Mouse (Mus musculus) forebrain, postnatal 0 days (tissue): ENCODE data around the gene Sav1. TPM values are rescaled to one million over a fixed set of nuclear protein-coding genes. Genes with fewer than 3 reads are reported as not detected.

Experiments
- ATAC-seq: fragments of 200-750 bp; cut with Nextera tagmentation; 2 replicates; pipeline ENCODE4 v1.8.0; 2017; ENCODE audit warnings: mild to moderate bottlenecking, moderate library complexity
- DNase-seq: peaks from one replicate; pipeline ENCODE4 v3.0.0-alpha.2; 2015
- H3K27ac ChIP-seq: fragments of 300-500 bp; sonication (generic); 2 replicates; pipeline ENCODE4 v1.5.1; 2014; ENCODE audit warnings: low read depth, mild to moderate bottlenecking, antibody characterized with exemption, low read length, moderate library complexity, mixed read lengths
- H3K27me3 ChIP-seq: fragments of 300-500 bp; sonication (generic); 2 replicates; pipeline ENCODE4 v1.6.1; 2014; ENCODE audit warnings: mild to moderate bottlenecking, low read length, mixed read lengths; ENCODE audit not compliant: insufficient read depth
- H3K36me3 ChIP-seq: fragments of 300-500 bp; sonication (generic); 2 replicates; pipeline ENCODE4 v1.6.1; 2014; ENCODE audit warnings: mild to moderate bottlenecking, moderate library complexity; ENCODE audit not compliant: insufficient read depth
- H3K4me1 ChIP-seq: fragments of 300-500 bp; sonication (generic); 2 replicates; pipeline ENCODE4 v1.6.1; 2014; ENCODE audit warnings: antibody characterized with exemption; ENCODE audit not compliant: insufficient read depth
- H3K4me2 ChIP-seq: fragments of 300-500 bp; sonication (generic); 2 replicates; pipeline ENCODE4 v1.6.1; 2014; ENCODE audit warnings: low read depth, mild to moderate bottlenecking, moderate library complexity
- H3K4me3 ChIP-seq: fragments of 300-500 bp; sonication (generic); 2 replicates; pipeline ENCODE4 v1.5.1; 2014; ENCODE audit warnings: low read depth, low read length, mixed read lengths
- H3K9ac ChIP-seq: fragments of 300-500 bp; sonication (generic); 2 replicates; pipeline ENCODE4 v1.6.1; 2014; ENCODE audit warnings: mild to moderate bottlenecking
- H3K9me3 ChIP-seq: fragments of 300-500 bp; sonication (generic); 2 replicates; pipeline ENCODE4 v1.6.1; 2016; ENCODE audit warnings: low read length
- CTCF ChIP-seq: sonication (generic); IDR thresholded peaks from 2 replicates; pipeline ENCODE4 v1.5.1; 2016; ENCODE audit warnings: antibody characterized with exemption, control low read depth, low read depth
- WGBS: fragments of 180-500 bp; shearing (Covaris S2); extraction: QIAGEN DNeasy Blood & Tissue Kit; methylation state at CpG from one replicate; pipeline ENCODE4 v1.1.7; 2014; 5-methylcytosine and 5-hydroxymethylcytosine counted together
- polyA plus RNA-seq: library from polyadenylated mRNA; unstranded; fragments of >200 nt; fragmentation: Nextera tagmentation; extraction: Ambion mirVana; gene quantifications from 2 replicates; pipeline ENCODE4 v1.2.1, GENCODE M21; 2015
- total RNA-seq: library from RNA; depleted of rRNA; stranded (reverse); fragments of >200 nt; gene quantifications from 2 replicates; pipeline ENCODE4 v1.2.3, GENCODE M21; 2014

The Sav1 gene
- total and polyA plus RNA-seq, 2 experiments from 2014 or later: 2.5 to 21.7 TPM

GRCm38 (mm10) chr12:70010356-70010755 is 23.6 kb upstream of the Sav1 start:
- no peak overlapping the region for H3K9ac ChIP-seq
- H3K27me3 ChIP-seq: no peaks in the 10 kb centered on the region
- no peak overlapping the region for H3K4me2 ChIP-seq
- H3K4me3 ChIP-seq: no peak overlapping the region
- no peak for TF ChIP-seq CTCF
- 89% methylated on average over 4 of the region's 4 CpGs for WGBS
- DNase-seq: no peak
- peak; percentile 23; the same call in 1 of the 2 replicates for ATAC-seq
- no peaks in the 10 kb centered on the region for H3K4me1 ChIP-seq
- H3K9me3 ChIP-seq: no peaks in the 10 kb centered on the region
- H3K36me3 ChIP-seq: peaks cover 17% of the 10 kb centered on the region
- no peak overlapping the region for H3K27ac ChIP-seq

- WGBS: 82% methylated on average over 4 of the region's 4 CpGs
- Histone ChIP-seq H3K27ac (no peak overlapping the region), H3K4me3 (no peak overlapping the region), H3K9ac (no peak overlapping the region), H3K4me2 (no peak overlapping the region), H3K36me3 (no peaks in the 10 kb centered on the region), H3K9me3 (no peaks in the 10 kb centered on the region), H3K27me3 (no peaks in the 10 kb centered on the region), H3K4me1 (no peaks in the 10 kb centered on the region)
- ATAC-seq (no peak), DNase-seq (no peak)
- no peak for TF ChIP-seq CTCF
Measured at GRCm38 (mm10) chr12:70005103-70005502, 18.3 kb upstream of the Sav1 start.

- no peak for ATAC-seq
- Histone ChIP-seq H3K9me3 (no peaks in the 10 kb centered on the region), H3K4me2 (no peak overlapping the region), H3K9ac (no peak overlapping the region), H3K4me1 (no peaks in the 10 kb centered on the region), H3K27me3 (no peaks in the 10 kb centered on the region), H3K27ac (no peak overlapping the region), H3K4me3 (no peak overlapping the region), H3K36me3 (no peaks in the 10 kb centered on the region)
- DNase-seq: no peak
- 88% methylated on average over 13 of the region's 13 CpGs for WGBS
- TF ChIP-seq CTCF: no peak
Measured at GRCm38 (mm10) chr12:69998186-69998983, 11.6 kb upstream of the Sav1 start.

GRCm38 (mm10) chr12:69995382-69995781 is 8.6 kb upstream of the Sav1 start:
- TF ChIP-seq CTCF: no peak

GRCm38 (mm10) chr12:69986241-69986762 is 500 bp downstream of the Sav1 start:
- ATAC-seq: peak; percentile 42
- under 1% methylated on average over 36 of the region's 36 CpGs for WGBS
- H3K4me3 ChIP-seq: peak overlapping the region; percentile 82
- H3K36me3 ChIP-seq: peaks cover 16% of the 10 kb centered on the region; the same call in 1 of the 2 replicates
- peak overlapping the region; percentile 80 for H3K4me2 ChIP-seq
- peak overlapping the region; percentile 75 for H3K27ac ChIP-seq
- H3K27me3 ChIP-seq: no peaks in the 10 kb centered on the region
- no peak for TF ChIP-seq CTCF
- no peaks in the 10 kb centered on the region for H3K9me3 ChIP-seq
- peaks cover 4% of the 10 kb centered on the region; the same call in 1 of the 2 replicates for H3K4me1 ChIP-seq
- H3K9ac ChIP-seq: peak overlapping the region; percentile 81
- peak; percentile 54 for DNase-seq

More at GRCm38 (mm10) chr12:69995382-69995781, 8.6 kb upstream of the Sav1 start:
- Histone ChIP-seq H3K9ac (no peak overlapping the region), H3K4me3 (no peak overlapping the region), H3K27ac (no peak overlapping the region), H3K4me1 (no peaks in the 10 kb centered on the region), H3K27me3 (no peaks in the 10 kb centered on the region), H3K36me3 (no peaks in the 10 kb centered on the region), H3K9me3 (no peaks in the 10 kb centered on the region), H3K4me2 (no peak overlapping the region)
- 56% methylated on average over 3 of the region's 3 CpGs for WGBS
- no peak for DNase-seq
- ATAC-seq: no peak

GRCm38 (mm10) chr12:69985546-69985945 is 1.3 kb downstream of the Sav1 start:
- 16% methylated on average over 4 of the region's 4 CpGs for WGBS
- Histone ChIP-seq H3K4me1 (peaks cover 4% of the 10 kb centered on the region; the same call in 1 of the 2 replicates), H3K36me3 (peaks cover 16% of the 10 kb centered on the region; the same call in 1 of the 2 replicates), H3K27ac (no peak overlapping the region), H3K4me3 (peak overlapping the region; percentile 82), H3K27me3 (no peaks in the 10 kb centered on the region), H3K9ac (no peak overlapping the region), H3K9me3 (no peaks in the 10 kb centered on the region), H3K4me2 (peak overlapping the region; percentile 80)
- DNase-seq: no peak
- no peak for ATAC-seq
- TF ChIP-seq CTCF: no peak

- Histone ChIP-seq H3K9ac (no peak overlapping the region), H3K36me3 (peaks cover 16% of the 10 kb centered on the region; the same call in 1 of the 2 replicates), H3K27me3 (no peaks in the 10 kb centered on the region), H3K4me2 (no peak overlapping the region), H3K27ac (no peak overlapping the region), H3K4me3 (no peak overlapping the region), H3K9me3 (no peaks in the 10 kb centered on the region), H3K4me1 (peaks cover 4% of the 10 kb centered on the region; the same call in 1 of the 2 replicates)
- no peak for ATAC-seq
- no peak for DNase-seq
- peak; percentile 40; the same call in 1 of the 2 replicates for TF ChIP-seq CTCF
- whole genome bisulfite sequencing: 69% methylated on average over 5 of the region's 5 CpGs
Measured at GRCm38 (mm10) chr12:69982874-69983273, 3.9 kb downstream of the Sav1 start.
